Mouse (Mus musculus) liver, embryonic 14 days (tissue): ENCODE results near the gene Ptdss2. TPM values are rescaled to one million over a fixed set of nuclear protein-coding genes. Genes with fewer than 3 reads are reported as not detected.

Experiments used
- polyA plus RNA-seq: library from polyadenylated mRNA; depleted of rRNA; stranded (reverse); fragments of >200 nt; gene quantifications from 2 replicates; pipeline ENCODE4 v1.2.3, GENCODE M21; 2012; rRNA removed

The Ptdss2 gene
- 62.0 and 81.0 TPM in 2 replicates for polyA plus RNA-seq

GRCm38 (mm10) chr7:141122245-141122644 lies at the start of gene Ptdss2:
Gene Ptdss2 (plus strand): TSS chr7:141122382.

GRCm38 (mm10) chr7:141077841-141078240 lies 44.3 kb upstream of the Ptdss2 start, which contains the start of gene Pkp3:
Gene Pkp3 (plus strand): TSS chr7:141078218.

GRCm38 (mm10) chr7:141099911-141100691 lies 22.1 kb upstream of the Ptdss2 start, which contains the start of gene Sigirr:
Gene Sigirr (minus strand): TSS chr7:141100572.

GRCm38 (mm10) chr7:141117636-141118035 lies 4.5 kb upstream of the Ptdss2 start, which contains the start of gene Ano9:
Gene Ano9 (minus strand): TSS chr7:141117806.

GRCm38 (mm10) chr7:141172116-141173006 lies 50.2 kb downstream of the Ptdss2 start, which contains the start of gene Rnh1:
Gene Rnh1 (minus strand): TSS chr7:141172857.

GRCm38 (mm10) chr7:141193948-141194347 lies 71.8 kb downstream of the Ptdss2 start, which contains the start of the genes Hras and Lrrc56:
Gene Hras (minus strand): TSS chr7:141194005.
Gene Lrrc56 (plus strand): TSS chr7:141194157.

Other genes starting within 250 kb of the Ptdss2 start
- gene Psmd13, start 240.4 kb upstream of the Ptdss2 start, polyA plus RNA-seq: 50.0 and 57.2 TPM in 2 replicates
- gene Sirt3, start 240.1 kb upstream of the Ptdss2 start, polyA plus RNA-seq: 12.5 and 15.1 TPM in 2 replicates
- gene Cox8b, start 221.9 kb upstream of the Ptdss2 start, polyA plus RNA-seq: 0.48 TPM in 1 of 2 replicates, not detected in the other
- 5.6 and 7.4 TPM in 2 replicates for gene Nlrp6, start 201.5 kb upstream of the Ptdss2 start, polyA plus RNA-seq
- gene Pgghg, start 181.0 kb upstream of the Ptdss2 start, polyA plus RNA-seq: 6.0 and 7.0 TPM in 2 replicates
- gene Ifitm5, start 172.1 kb upstream of the Ptdss2 start, polyA plus RNA-seq: 0.38 and 0.46 TPM in 2 replicates
- gene Gm45717, start 166.4 kb upstream of the Ptdss2 start, polyA plus RNA-seq: not detected in 2 replicates
- gene Ifitm2, start 166.4 kb upstream of the Ptdss2 start, polyA plus RNA-seq: 219 and 222 TPM in 2 replicates
- gene Ifitm1, start 155.2 kb upstream of the Ptdss2 start, polyA plus RNA-seq: 29.1 and 33.2 TPM in 2 replicates
- 28.7 and 41.6 TPM in 2 replicates for gene Ifitm3, start 111.6 kb upstream of the Ptdss2 start, polyA plus RNA-seq
- gene Ifitm6, start 104.5 kb upstream of the Ptdss2 start, polyA plus RNA-seq: 8.3 and 10.9 TPM in 2 replicates
- gene Gm17387, start 93.3 kb upstream of the Ptdss2 start, polyA plus RNA-seq: not detected in 2 replicates
- gene B4galnt4, start 61.3 kb upstream of the Ptdss2 start, polyA plus RNA-seq: 0.59 and 0.76 TPM in 2 replicates
- gene Pkp3, start 44.2 kb upstream of the Ptdss2 start, polyA plus RNA-seq: 0.38 and 0.48 TPM in 2 replicates
- gene Sigirr, start 21.8 kb upstream of the Ptdss2 start, polyA plus RNA-seq: 9.1 and 10.7 TPM in 2 replicates
- 0.36 TPM in 2 replicates for gene Ano9, start 4.6 kb upstream of the Ptdss2 start, polyA plus RNA-seq
- gene Rnh1, start 50.5 kb downstream of the Ptdss2 start, polyA plus RNA-seq: 23.5 and 28.6 TPM in 2 replicates
- 67.7 and 68.0 TPM in 2 replicates for gene Hras, start 71.6 kb downstream of the Ptdss2 start, polyA plus RNA-seq
- 13.2 and 14.8 TPM in 2 replicates for gene Lrrc56, start 71.8 kb downstream of the Ptdss2 start, polyA plus RNA-seq
- gene Lmntd2, start 91.7 kb downstream of the Ptdss2 start, polyA plus RNA-seq: 1.6 and 2.0 TPM in 2 replicates
- gene Rassf7, start 93.5 kb downstream of the Ptdss2 start, polyA plus RNA-seq: 22.1 and 22.8 TPM in 2 replicates
- 10.8 and 16.2 TPM in 2 replicates for gene Phrf1, start 106.4 kb downstream of the Ptdss2 start, polyA plus RNA-seq
- gene Irf7, start 144.1 kb downstream of the Ptdss2 start, polyA plus RNA-seq: 8.3 and 11.9 TPM in 2 replicates
- gene Cdhr5, start 154.4 kb downstream of the Ptdss2 start, polyA plus RNA-seq: 0.07 and 0.09 TPM in 2 replicates
- 0.23 and 0.67 TPM in 2 replicates for gene Sct, start 156.8 kb downstream of the Ptdss2 start, polyA plus RNA-seq
- 0.01 TPM in 1 of 2 replicates, not detected in the other for gene Drd4, start 169.6 kb downstream of the Ptdss2 start, polyA plus RNA-seq
- gene Deaf1, start 205.3 kb downstream of the Ptdss2 start, polyA plus RNA-seq: 7.0 and 8.4 TPM in 2 replicates
- 11.7 and 13.9 TPM in 2 replicates for gene Tmem80, start 205.4 kb downstream of the Ptdss2 start, polyA plus RNA-seq
- gene Eps8l2, start 216.5 kb downstream of the Ptdss2 start, polyA plus RNA-seq: 7.1 and 8.9 TPM in 2 replicates